Mouse (Mus musculus) cerebellum, postnatal 36 days (tissue): ENCODE results near the gene Sh3tc1.

Experiments used
- DNase-seq, 2 experiments: peaks; one replicate each; pipeline ENCODE4 v3.0.0; 2021 to 2022; ENCODE audit warnings: mixed read lengths in 2 of 2

The Sh3tc1 gene

DNA sequence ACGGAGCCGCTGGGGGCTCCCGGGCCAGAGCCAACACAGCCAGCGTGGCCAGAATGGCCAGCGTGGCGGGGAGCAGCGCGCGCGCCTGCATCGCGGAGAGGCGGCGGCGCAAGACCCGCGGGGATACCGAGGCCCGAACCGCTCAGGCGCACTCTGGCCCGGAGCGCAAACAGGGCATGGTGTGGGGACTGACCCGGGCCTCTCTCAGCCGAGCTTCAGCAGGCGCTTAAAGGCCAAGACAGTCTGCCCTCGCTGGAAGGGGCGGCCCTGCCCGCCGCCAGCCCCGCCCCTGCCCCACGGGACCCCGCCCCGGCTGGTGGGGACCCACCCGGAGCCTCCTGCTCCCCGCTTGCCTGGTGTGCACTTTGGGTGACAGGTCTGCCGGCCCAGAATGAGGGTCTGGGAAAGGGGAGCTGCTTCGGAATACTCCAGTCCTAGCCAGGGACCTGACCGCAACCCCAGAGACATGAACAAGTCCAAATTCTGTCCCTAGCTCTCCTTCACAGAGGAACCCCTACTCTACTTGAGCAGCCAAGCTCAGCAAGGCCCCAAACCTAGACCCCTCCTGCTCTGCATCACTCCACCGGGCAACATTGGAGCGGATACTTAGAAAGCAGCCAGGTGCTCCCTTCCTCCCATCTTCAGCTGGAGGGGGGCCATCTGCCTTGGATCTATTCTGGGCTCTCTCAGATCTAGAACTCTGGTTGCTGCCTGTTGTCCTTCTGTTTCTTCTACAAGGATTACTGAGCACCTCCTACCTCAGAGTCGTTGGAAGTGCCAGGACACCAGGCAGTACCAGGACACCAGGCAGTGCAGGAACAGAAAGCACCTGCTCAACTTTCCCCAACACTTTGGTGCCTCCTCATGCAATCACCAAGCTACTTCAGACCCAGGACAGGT lies 60.3 kb downstream of the Sh3tc1 start, which contains the start of gene Htra3:
Htra3 (minus strand) TSS at position 527 of the 900 bp plus-strand sequence.
- no peak for DNase-seq

DNA sequence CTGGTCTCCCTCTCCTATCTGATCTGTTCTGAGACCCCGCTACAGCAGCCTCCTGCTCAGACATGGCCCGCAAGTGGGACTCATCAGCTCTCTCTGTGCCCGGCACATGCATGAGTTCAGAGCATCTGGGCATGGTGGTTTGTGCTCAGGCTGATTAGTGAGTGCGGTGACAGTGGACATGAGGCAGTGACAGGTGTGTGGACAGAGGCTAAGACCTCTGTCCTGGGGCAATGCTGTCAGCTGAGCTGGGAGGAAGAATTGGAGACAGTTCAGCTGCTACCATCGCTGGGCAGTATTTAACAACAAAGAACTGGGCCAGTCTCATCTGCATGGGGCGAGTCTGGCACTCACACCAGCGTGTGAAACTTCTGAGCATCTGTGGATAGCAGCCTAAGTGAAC lies 62.8 kb downstream of the Sh3tc1 start:
- DNase-seq, result no peak

DNA sequence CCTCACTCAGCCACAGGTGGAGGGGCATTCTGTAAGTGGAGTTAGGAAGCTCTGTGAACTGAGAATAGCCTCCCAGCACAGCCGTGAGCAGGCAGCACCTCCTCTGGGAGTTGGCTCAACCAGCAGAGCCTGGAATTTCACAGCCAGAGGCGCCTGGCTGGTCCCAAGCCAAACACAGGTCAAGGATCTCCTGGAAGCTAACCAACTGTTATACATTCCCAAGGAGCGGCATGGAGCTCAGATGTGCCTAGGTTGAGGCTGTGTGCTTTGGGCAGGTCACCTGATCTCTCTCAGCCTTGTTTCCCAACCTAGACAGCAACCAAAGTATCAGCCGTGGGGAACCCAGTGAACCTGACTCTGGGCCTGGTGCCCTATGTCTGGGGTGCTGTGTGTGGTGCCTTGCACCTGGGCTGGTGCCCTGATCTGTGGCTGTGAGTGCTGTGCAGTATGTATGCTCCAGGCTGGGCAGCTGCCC lies 65.7 kb downstream of the Sh3tc1 start:
- no peak for DNase-seq

DNA sequence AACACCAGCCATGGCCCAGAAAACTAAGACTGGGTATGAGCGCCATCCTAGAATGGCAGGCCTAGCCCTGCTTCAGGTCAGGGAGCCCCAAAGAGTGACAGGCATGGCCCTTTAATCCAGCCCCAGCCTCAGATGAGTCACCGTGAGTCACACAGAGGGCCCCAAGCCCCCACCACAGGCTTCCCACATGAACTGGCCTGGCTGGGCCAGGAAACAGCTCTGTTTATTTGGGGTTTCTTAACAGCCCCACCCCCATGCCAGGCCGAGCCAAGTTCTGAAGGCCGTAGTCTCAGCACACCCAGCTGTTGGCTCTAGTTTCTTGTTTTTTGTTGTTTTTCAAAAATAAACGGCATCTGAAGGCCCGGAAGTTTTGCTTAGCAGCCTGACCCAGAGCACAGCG lies 66.7 kb downstream of the Sh3tc1 start:
- DNase-seq, result no peak

DNA sequence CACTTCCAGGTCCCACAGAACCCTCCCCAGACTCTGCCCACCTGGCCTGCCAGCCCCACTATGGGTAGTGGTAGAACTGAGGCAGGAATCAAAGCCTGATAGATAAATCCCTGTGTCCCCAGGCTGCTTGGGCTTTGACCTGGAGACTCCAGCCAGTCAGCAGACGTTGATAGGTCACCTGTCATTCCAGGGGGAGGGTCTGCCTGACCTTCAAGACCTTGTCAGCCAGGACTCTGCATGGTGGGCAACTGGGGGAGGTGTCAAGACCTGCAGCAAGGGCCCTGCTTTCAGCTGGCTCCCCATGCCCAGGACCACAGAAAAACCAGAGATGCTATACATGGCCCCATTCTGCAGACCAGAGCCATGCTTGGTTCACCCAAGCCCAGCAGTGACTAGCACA lies 67.2 kb downstream of the Sh3tc1 start:
- DNase-seq, result no peak

DNA sequence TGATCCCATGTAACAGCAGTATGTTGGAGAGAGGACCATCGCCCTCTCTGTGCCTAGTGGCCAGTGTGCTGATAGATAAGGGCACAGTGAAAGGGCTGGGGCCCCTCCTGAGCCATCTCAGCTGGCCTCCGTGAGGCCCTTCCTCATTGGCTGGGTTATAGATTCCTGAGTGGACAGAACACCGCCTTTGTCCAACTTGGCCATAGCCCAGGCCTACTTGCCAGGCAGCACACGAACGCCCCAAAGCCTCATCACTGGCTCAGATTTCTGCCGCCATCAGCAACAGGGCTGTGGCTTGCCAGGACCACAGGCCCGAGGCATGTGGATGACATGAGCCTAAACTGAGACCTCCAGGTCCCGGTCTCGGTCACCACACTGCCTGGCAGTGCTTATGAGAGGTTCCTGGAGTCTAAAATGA lies 68.3 kb downstream of the Sh3tc1 start:
- peak; percentile 31 to 36 for DNase-seq

DNA sequence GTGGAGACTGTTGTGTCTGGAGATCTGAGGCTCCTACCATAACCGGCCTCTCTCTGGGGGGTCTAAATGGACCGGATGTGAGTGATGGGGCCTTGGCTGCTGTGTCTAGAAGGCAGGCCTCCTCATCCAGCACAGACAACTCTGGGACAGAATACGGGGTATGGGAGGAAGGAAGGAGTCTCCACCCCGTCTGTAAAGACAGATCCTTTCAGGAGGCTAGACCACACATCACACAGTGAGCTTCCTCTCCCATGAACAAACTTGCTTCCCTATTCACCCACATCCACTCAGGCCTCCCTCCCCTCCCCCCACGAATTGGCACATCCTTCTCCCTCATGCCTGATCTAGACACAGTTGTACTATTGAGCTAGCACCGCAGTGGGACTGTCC lies 69.4 kb downstream of the Sh3tc1 start:
- no peak for DNase-seq

DNA sequence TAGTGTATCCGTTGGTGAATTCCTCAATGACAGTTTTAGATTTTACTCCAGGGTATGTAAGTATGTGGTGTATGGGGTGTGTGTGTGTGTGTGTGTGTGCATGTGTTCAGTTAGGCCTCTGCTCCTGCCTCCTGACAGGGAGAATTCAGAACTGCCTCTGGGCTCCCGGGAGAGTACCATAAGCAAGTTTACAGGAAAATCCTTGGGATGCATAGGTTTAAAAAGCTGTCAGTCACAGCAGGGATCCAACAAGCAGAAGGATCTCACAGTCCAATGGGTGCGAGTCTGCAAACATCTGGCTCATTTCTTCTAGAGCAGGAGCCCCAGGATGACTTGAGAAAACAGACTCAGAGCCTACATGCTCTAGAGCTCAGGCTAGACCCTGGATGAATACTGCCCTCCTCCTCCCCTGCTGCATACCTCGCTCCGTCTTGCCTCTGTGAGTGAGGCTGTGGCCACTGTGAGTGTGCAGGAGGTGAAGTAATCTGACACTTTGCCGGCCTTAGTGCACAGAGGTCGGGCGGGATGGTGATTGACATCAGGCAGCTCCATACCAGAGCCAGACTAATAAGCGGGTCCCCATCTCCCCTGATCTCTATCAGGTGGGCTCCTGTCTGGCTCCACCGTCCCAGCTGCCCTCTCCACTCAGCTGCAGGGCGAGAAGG lies 69.9 kb downstream of the Sh3tc1 start:
- DNase-seq, result no peak

DNA sequence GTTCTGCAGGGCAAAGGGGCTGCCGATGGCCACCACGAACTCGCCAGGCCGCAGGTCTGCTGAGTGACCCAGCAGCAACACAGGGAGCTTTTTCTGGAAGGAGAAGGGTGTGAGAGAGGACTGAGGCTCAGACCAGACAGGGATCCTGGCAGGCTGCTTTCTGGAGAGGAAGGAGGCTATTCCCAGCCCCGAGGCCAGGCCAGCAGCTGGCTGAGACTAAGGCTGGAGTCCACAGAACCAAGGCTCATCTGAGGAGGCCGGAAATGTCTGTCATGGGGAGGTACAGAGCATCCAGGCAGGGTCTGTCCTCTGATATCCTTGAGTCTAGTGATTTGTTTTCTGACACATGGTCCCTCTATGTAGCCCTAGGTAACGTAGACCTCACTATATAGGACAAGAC lies 73.6 kb downstream of the Sh3tc1 start:
- no peak for DNase-seq

DNA sequence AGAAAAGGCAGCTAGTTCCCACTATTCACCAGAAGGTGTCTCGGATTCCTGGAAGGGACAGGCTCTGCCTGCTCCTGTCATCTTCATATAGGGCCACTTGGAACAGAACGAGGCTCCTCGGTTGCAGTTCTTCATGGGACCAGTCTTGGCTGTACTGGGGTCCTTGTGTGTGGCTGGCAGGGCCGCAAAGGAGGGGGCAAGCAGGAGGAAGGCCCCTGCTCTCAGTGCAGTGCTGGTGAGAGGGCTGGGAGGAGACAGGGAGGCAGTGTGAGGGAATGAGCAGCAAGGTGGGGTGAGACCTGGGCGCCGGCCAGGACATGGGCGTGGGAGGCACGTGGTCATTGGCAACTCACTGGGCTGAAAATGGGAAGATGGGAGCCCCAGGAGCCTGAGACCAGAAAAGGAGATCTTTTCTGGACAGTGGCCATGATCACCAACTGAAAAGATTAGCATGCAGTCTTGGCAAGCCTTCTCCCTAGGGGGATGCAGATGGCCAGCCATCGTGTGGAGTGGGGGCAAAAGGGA lies 77.7 kb downstream of the Sh3tc1 start:
- no peak for DNase-seq

DNA sequence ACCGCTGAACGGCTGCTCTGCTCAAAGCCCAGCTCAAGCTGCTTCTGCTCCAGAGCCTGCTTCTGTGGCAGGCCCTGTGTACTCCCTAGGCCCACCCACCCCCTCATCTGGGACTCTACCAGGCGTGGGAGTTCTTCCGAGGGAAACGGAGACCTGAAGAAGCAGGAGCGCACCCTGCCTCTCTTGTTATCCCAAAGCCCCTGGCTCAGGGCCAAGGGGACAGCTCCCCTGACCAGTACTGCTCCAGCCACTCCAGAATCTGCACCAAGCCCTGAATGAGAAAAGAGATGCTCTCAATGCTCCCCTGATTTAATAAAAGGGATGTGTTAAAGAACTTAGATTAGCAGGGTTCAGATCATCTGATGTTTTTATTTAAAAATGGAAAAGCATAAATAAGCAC lies 78.6 kb downstream of the Sh3tc1 start:
- DNase-seq, result no peak

DNA sequence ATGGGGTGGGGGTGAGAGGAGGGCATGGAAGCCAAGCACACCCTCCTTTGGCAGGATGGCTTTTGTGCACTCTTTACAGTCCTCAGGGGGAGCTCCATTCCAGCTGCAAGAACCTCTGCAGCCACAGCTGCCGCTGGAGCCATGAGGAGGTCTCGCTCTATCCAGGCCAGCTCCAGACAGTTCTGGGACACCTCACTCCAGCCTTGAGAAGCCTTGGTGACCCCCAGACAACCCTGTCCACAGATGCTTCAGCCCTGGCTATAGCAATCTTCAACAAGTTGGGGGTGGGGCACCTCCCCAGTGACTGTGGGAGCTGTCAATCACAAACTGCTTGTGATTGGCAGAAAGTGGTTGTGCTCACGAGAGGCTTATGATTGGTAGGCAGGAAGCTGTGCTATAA lies 80.3 kb downstream of the Sh3tc1 start:
- no peak for DNase-seq

DNA sequence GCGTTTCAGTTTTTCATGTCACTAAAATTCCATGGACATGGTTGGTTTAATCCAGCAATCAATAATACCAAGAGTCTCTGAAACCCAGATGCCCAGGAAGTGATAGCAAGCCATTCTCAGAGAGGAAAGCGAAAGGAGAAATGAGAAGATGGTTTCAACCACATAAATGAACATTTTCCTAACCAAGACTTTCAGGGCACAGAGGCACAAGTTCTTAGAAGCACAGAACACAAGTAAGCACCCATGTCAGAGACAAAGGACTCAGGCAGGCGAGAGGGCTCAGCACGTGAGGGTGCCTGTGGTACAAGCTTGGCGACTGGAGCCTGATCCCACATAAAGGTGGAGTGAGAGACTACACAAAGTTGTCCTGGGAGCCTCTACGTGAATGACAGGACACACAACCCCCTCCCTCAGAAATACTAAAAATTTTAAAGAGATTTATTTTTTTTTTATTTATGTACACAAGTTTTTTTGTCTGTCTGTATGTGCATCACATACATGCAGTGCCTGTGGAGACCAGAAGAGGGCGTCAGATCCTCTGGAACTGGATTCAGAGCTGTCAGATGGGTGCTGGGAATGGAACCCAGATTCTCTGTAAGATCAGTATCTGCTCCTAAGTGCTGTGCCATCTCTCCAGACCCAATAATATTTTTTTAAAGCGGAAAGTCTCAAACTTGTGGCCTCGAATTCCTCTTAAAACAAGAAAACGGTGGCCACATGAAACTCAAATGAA lies 83.9 kb downstream of the Sh3tc1 start:
- no peak for DNase-seq

DNA sequence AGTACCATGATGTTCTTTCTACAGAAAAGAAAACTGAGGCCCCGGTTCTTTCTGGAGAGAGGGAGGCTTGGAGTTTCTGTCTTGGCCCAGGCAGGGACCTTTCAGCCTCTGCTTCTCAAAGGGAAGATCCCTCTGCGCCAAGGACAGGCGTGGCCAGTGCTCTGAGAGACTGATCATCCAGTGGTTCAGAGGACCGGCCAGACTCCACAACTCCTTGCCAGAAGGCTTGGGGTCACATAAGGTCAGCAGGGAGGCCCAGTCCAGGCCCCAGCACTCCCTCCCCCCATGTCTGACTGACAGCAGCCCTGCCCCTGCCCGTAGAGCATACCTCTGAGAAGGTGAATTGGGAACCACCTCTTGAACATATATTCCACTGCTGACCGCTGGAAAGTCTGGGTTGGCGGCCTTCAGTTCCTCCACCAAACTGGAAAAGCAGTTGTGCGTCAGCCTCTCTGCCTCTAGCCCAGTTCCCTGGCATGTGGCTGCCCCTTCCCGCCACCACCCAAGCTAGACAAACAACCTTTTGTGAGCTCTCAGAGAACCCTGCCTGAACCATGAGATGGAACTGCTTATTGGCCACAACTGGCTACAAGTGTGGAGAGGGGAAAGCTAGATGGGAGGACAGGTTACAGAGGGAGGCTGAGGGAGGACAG lies 85.9 kb downstream of the Sh3tc1 start:
- DNase-seq, result no peak

DNA sequence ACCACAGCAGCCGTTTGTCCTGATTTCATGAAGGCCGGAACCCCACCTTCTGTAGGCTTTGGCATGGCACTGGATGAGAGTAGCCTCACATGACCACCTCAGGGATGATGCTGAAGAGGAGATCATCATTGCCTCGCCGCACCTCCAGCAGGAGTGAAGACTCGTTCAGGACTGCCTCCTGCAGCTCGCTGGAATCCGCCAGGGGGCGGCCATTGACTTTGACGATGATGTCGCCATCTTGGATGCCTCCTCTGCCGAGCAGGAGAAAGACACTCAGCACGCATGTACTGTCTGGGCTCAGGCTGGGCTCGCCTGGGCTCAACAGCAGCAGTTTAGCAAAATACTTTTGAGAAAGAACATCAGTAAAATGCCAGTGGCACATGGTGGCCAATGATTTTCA lies 86.9 kb downstream of the Sh3tc1 start:
- no peak for DNase-seq

DNA sequence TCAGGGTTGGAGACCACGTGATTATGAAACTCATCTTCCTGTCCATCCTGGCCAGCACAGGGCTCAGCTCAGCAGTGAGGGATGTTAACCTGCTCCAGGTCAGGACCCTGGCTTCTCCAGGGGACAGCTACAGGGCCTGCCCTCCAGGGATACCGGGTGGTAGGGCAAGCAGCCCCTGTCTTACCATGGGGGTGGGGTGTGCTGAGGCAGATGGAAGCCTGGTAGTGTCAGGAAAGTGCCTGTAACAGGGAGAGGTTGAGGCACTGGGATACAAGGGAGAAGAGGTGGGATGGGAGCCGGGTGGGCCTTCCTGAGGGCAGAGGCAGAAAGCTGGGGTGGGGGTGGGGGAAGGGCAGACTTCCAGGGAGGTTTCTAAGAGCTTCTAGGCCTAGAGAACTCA lies 87.5 kb downstream of the Sh3tc1 start:
- no peak for DNase-seq

DNA sequence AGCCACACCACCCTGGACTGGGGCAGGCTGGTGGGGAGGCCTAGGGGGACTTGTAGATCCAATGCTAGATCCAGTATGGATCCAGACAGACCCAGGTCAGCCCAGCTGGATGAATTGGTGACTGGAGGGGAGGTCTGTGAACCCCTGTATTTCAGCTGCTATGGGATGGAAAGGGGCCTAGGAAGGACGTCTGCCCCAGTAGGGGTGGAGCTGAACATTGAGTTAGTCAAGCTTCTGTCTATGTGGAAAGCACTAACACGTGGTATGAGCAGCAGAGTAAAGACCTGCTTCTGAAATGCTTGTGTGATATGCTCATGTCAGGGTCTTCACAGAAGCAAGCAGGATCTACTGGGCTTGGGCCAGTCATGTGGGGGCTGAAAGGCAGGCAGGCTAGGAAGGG lies 91.6 kb downstream of the Sh3tc1 start:
- DNase-seq, result no peak

DNA sequence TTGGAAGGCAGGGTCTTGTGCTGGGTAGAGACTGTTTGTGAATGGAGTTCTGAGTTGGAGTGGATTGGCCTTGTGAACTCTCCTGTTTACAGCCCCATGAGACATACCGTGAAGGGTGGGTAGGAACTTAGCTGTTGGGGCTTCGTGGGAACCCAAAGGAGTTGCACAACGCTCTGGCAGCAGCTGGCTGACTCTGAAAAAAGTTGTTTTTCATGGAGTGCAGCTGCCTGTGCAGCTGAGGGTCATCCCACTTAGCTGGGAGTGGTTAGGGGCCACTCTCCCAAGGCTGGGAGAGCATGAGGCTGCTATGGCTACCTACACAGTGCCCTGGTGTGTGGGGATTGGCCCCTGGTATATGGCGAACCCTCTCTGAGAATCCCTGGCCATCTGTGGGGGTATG lies 92.2 kb downstream of the Sh3tc1 start:
- no peak for DNase-seq
